Mouse (Mus musculus): ENCODE measurements around the gene Il1rapl1. TPM values are rescaled to one million over a fixed set of nuclear protein-coding genes. Genes with fewer than 3 reads are reported as not detected.

The Il1rapl1 gene
- polyA plus RNA-seq, 1 experiment from 2014 or later = 0.41 TPM

- no peak for ATAC-seq (ENCODE audit: insufficient number of reproducible peaks, insufficient read depth, low FRiP score, low read depth)
- Histone ChIP-seq H3K4me2 (ENCODE audit: low read length) (no peak overlapping the region), H3K4me3 (ENCODE audit: control insufficient read depth in 1 of 2, insufficient read depth in 1 of 2, low read depth in 1 of 2, low read length in 2 of 2) (no peak overlapping the region), H3K27me3 (ENCODE audit: control insufficient read depth, insufficient read depth, low read length) (no peaks in the 10 kb centered on the region), H3K4me1 (ENCODE audit: control insufficient read depth in 2 of 2, insufficient read depth in 2 of 2, low read length in 2 of 2) (no peaks in the 10 kb centered on the region), H3K36me3 (ENCODE audit: control insufficient read depth, insufficient read depth, low read length) (no peaks in the 10 kb centered on the region), H3K9ac (ENCODE audit: low read length) (no peak overlapping the region), H3K27ac (replicated peaks in 1 of 2; ENCODE audit: control insufficient read depth in 1 of 2, insufficient read depth in 1 of 2, low read depth in 2 of 2, low read length in 2 of 2) (no peak overlapping the region), H3K9me3 (ENCODE audit: control insufficient read depth, low read length) (no peaks in the 10 kb centered on the region)
- 76% methylated on average over 1 of the region's 1 CpGs for WGBS
Measured at GRCm38 (mm10) chrX:86954614-86955013, 1160.8 kb downstream of the Il1rapl1 start.

- no peak overlapping the region for H3K27ac ChIP-seq (replicated peaks in 1 of 2; ENCODE audit: control insufficient read depth in 1 of 2, insufficient read depth in 1 of 2, low read depth in 2 of 2, low read length in 2 of 2)
- no peak overlapping the region for H3K4me2 ChIP-seq (ENCODE audit: low read length)
- no peaks in the 10 kb centered on the region for H3K27me3 ChIP-seq (ENCODE audit: control insufficient read depth, insufficient read depth, low read length)
- no peak overlapping the region for H3K9ac ChIP-seq (ENCODE audit: low read length)
- 49% methylated on average over 2 of the region's 2 CpGs for WGBS
- H3K9me3 ChIP-seq (ENCODE audit: control insufficient read depth, low read length) = no peaks in the 10 kb centered on the region
- ATAC-seq (ENCODE audit: insufficient number of reproducible peaks, insufficient read depth, low FRiP score, low read depth) = no peak
- H3K4me3 ChIP-seq (ENCODE audit: control insufficient read depth in 1 of 2, insufficient read depth in 1 of 2, low read depth in 1 of 2, low read length in 2 of 2) = no peak overlapping the region
- no peaks in the 10 kb centered on the region for H3K36me3 ChIP-seq (ENCODE audit: control insufficient read depth, insufficient read depth, low read length)
- no peaks in the 10 kb centered on the region for H3K4me1 ChIP-seq (ENCODE audit: control insufficient read depth in 2 of 2, insufficient read depth in 2 of 2, low read length in 2 of 2)
Measured at GRCm38 (mm10) chrX:86950940-86951339, 1164.5 kb downstream of the Il1rapl1 start.

GRCm38 (mm10) chrX:86949112-86949511, 1166.3 kb downstream of the Il1rapl1 start:
- no peaks in the 10 kb centered on the region for H3K4me1 ChIP-seq (ENCODE audit: control insufficient read depth in 2 of 2, insufficient read depth in 2 of 2, low read length in 2 of 2)
- H3K27me3 ChIP-seq (ENCODE audit: control insufficient read depth, insufficient read depth, low read length) = no peaks in the 10 kb centered on the region
- no peak overlapping the region for H3K4me3 ChIP-seq (ENCODE audit: control insufficient read depth in 1 of 2, insufficient read depth in 1 of 2, low read depth in 1 of 2, low read length in 2 of 2)
- H3K4me2 ChIP-seq (ENCODE audit: low read length) = no peak overlapping the region
- H3K27ac ChIP-seq (replicated peaks in 1 of 2; ENCODE audit: control insufficient read depth in 1 of 2, insufficient read depth in 1 of 2, low read depth in 2 of 2, low read length in 2 of 2) = no peak overlapping the region
- ATAC-seq (ENCODE audit: insufficient number of reproducible peaks, insufficient read depth, low FRiP score, low read depth) = no peak
- no peak overlapping the region for H3K9ac ChIP-seq (ENCODE audit: low read length)
- no peaks in the 10 kb centered on the region for H3K36me3 ChIP-seq (ENCODE audit: control insufficient read depth, insufficient read depth, low read length)
- no peaks in the 10 kb centered on the region for H3K9me3 ChIP-seq (ENCODE audit: control insufficient read depth, low read length)

GRCm38 (mm10) chrX:86854835-86855234, 1260.6 kb downstream of the Il1rapl1 start:
- Histone ChIP-seq H3K9me3 (ENCODE audit: control insufficient read depth, low read length) (no peaks in the 10 kb centered on the region), H3K4me2 (ENCODE audit: low read length) (no peak overlapping the region), H3K9ac (ENCODE audit: low read length) (no peak overlapping the region), H3K4me3 (ENCODE audit: control insufficient read depth in 1 of 2, insufficient read depth in 1 of 2, low read depth in 1 of 2, low read length in 2 of 2) (no peak overlapping the region), H3K4me1 (ENCODE audit: control insufficient read depth in 2 of 2, insufficient read depth in 2 of 2, low read length in 2 of 2) (no peaks in the 10 kb centered on the region), H3K27ac (replicated peaks in 1 of 2; ENCODE audit: control insufficient read depth in 1 of 2, insufficient read depth in 1 of 2, low read depth in 2 of 2, low read length in 2 of 2) (no peak overlapping the region), H3K27me3 (ENCODE audit: control insufficient read depth, insufficient read depth, low read length) (no peaks in the 10 kb centered on the region), H3K36me3 (ENCODE audit: control insufficient read depth, insufficient read depth, low read length) (no peaks in the 10 kb centered on the region)
- ATAC-seq (ENCODE audit: insufficient number of reproducible peaks, insufficient read depth, low FRiP score, low read depth) = no peak
- 65% methylated on average over 2 of the region's 2 CpGs for WGBS

- no peak for ATAC-seq (ENCODE audit: insufficient number of reproducible peaks, insufficient read depth, low FRiP score, low read depth)
- Histone ChIP-seq H3K4me1 (ENCODE audit: control insufficient read depth in 2 of 2, insufficient read depth in 2 of 2, low read length in 2 of 2) (no peaks in the 10 kb centered on the region), H3K27ac (replicated peaks in 1 of 2; ENCODE audit: control insufficient read depth in 1 of 2, insufficient read depth in 1 of 2, low read depth in 2 of 2, low read length in 2 of 2) (no peak overlapping the region), H3K4me3 (ENCODE audit: control insufficient read depth in 1 of 2, insufficient read depth in 1 of 2, low read depth in 1 of 2, low read length in 2 of 2) (no peak overlapping the region), H3K9me3 (ENCODE audit: control insufficient read depth, low read length) (no peaks in the 10 kb centered on the region), H3K27me3 (ENCODE audit: control insufficient read depth, insufficient read depth, low read length) (no peaks in the 10 kb centered on the region), H3K4me2 (ENCODE audit: low read length) (no peak overlapping the region), H3K36me3 (ENCODE audit: control insufficient read depth, insufficient read depth, low read length) (no peaks in the 10 kb centered on the region), H3K9ac (ENCODE audit: low read length) (no peak overlapping the region)
- 68% methylated on average over 3 of the region's 3 CpGs for WGBS
Measured at GRCm38 (mm10) chrX:86808218-86808617, 1307.2 kb downstream of the Il1rapl1 start.

GRCm38 (mm10) chrX:86802725-86803124, 1312.7 kb downstream of the Il1rapl1 start:
- no peak overlapping the region for H3K4me3 ChIP-seq (ENCODE audit: control insufficient read depth in 1 of 2, insufficient read depth in 1 of 2, low read depth in 1 of 2, low read length in 2 of 2)
- H3K27me3 ChIP-seq (ENCODE audit: control insufficient read depth, insufficient read depth, low read length) = no peaks in the 10 kb centered on the region
- H3K9me3 ChIP-seq (ENCODE audit: control insufficient read depth, low read length) = no peaks in the 10 kb centered on the region
- whole genome bisulfite sequencing = 51% methylated on average over 2 of the region's 2 CpGs
- H3K36me3 ChIP-seq (ENCODE audit: control insufficient read depth, insufficient read depth, low read length) = no peaks in the 10 kb centered on the region
- H3K4me2 ChIP-seq (ENCODE audit: low read length) = no peak overlapping the region
- H3K27ac ChIP-seq (replicated peaks in 1 of 2; ENCODE audit: control insufficient read depth in 1 of 2, insufficient read depth in 1 of 2, low read depth in 2 of 2, low read length in 2 of 2) = no peak overlapping the region
- no peak overlapping the region for H3K9ac ChIP-seq (ENCODE audit: low read length)
- no peaks in the 10 kb centered on the region for H3K4me1 ChIP-seq (ENCODE audit: control insufficient read depth in 2 of 2, insufficient read depth in 2 of 2, low read length in 2 of 2)
- no peak for ATAC-seq (ENCODE audit: insufficient number of reproducible peaks, insufficient read depth, low FRiP score, low read depth)

GRCm38 (mm10) chrX:86728803-86729202, 1386.6 kb downstream of the Il1rapl1 start:
- H3K36me3 ChIP-seq (ENCODE audit: control insufficient read depth, insufficient read depth, low read length) = no peaks in the 10 kb centered on the region
- ATAC-seq (ENCODE audit: insufficient number of reproducible peaks, insufficient read depth, low FRiP score, low read depth) = no peak
- no peak overlapping the region for H3K9ac ChIP-seq (ENCODE audit: low read length)
- no peak overlapping the region for H3K27ac ChIP-seq (replicated peaks in 1 of 2; ENCODE audit: control insufficient read depth in 1 of 2, insufficient read depth in 1 of 2, low read depth in 2 of 2, low read length in 2 of 2)
- H3K9me3 ChIP-seq (ENCODE audit: control insufficient read depth, low read length) = no peaks in the 10 kb centered on the region
- 54% methylated on average over 3 of the region's 3 CpGs for WGBS
- H3K4me1 ChIP-seq (ENCODE audit: control insufficient read depth in 2 of 2, insufficient read depth in 2 of 2, low read length in 2 of 2) = no peaks in the 10 kb centered on the region
- H3K4me3 ChIP-seq (ENCODE audit: control insufficient read depth in 1 of 2, insufficient read depth in 1 of 2, low read depth in 1 of 2, low read length in 2 of 2) = no peak overlapping the region
- no peak overlapping the region for H3K4me2 ChIP-seq (ENCODE audit: low read length)
- no peaks in the 10 kb centered on the region for H3K27me3 ChIP-seq (ENCODE audit: control insufficient read depth, insufficient read depth, low read length)
